Mouse (Mus musculus): ENCODE measurements around the gene Abracl.

Abracl gene

DNA sequence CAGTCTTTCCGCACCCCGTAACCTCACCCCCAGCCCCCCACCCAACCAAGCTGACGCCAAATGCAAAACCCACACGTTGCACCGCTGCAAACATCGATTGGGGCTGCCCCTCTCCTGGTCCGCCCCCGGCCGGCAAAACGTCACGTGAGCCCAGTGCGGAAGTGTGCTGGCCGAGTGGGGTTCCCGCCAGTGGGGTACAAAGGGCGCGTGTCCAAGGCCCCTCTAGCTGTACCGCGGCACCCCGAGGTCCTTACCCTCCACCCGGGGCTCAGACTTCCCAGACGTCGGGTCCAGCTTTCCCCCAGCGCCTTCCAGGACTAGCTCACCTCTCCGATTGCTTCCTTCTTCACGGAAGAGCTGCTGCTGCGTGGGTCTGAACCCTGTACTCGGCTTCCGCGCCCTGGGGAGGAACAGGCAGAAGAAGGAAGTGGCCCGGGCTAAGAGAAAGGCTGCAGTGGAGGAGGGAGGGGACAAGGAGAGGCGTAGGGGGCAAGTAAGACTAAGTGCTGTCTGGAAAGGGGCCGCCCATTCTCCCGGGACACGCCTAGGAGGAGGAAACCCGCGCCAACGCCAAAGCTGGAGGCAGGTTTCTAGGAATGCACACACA, at the start of gene Abracl:
TSS of gene Abracl (minus strand) at position 548 of the 607 bp plus-strand sequence.
- DNase-seq (ENCODE audit: low spot score in 2 of 2), result peak; percentile 55 to 60

- no peak for DNase-seq (ENCODE audit: low spot score in 2 of 2)
Measured at GRCm38 (mm10) chr10:18072871-18073270, 49.8 kb upstream of the Abracl start.

- DNase-seq (ENCODE audit: low spot score in 2 of 2), result no peak
Measured at GRCm38 (mm10) chr10:18070616-18071015, 47.5 kb upstream of the Abracl start.

DNA sequence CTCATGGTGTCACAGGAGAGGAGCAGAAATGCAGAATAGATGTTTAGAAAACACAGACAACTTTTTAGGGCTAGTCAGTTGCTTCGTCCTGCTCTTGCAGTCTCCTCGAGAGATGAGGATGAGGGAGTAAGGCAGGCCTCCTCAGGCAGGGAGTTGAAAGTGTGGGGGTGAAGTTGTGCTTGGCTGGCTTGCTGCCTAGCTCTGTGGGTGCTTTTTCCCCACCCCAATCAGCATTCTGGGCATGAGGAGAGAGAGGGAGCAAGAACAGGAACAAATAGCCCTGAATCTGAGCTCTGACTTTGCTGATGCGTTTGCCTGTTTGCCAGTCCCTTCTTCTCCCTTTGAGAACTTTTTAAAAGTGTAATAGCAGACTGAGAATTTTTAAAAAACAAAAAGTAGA, 47.1 kb upstream of the Abracl start:
- DNase-seq (ENCODE audit: low spot score in 2 of 2), result peak in 1 of 2 experiments; percentile 29

- no peak for DNase-seq (ENCODE audit: low spot score in 2 of 2)
Measured at GRCm38 (mm10) chr10:18069576-18069975, 46.5 kb upstream of the Abracl start.

GRCm38 (mm10) chr10:18068880-18069279, 45.8 kb upstream of the Abracl start:
- DNase-seq (ENCODE audit: low spot score in 2 of 2), result no peak

DNA sequence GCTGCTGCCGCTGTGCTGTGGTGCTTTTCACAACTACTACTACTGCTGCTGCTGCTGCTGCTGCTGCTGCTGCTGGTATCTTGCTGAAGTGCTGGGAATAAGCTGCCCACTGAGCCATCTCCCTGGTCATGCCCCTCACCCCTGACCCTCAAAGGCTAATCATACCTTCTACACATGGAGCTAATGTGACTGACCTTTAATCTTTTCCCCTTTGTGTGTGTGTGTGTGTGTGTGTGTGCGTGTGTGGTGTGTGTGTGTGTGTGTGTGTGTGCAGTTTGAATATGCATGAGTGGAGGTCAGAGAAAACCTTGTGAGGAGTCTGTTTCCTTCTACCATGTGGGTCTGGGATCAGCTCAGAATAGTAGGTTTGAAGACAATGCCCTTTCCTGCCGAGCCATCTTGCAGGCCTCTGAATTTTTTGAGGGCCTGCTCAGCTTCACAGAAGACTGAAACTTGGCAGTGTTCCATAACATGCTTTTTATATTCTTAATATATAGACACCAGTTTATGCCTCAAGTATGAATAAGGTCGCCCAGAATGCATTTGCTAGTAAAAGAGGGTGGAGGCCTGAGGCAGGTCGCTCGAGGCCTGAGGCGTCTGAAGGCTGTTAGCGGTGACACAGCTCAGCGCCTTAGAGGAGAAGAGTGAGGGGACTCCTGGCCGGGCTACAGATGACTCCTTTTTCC, 44.8 kb upstream of the Abracl start:
- no peak for DNase-seq (ENCODE audit: low spot score in 2 of 2)

GRCm38 (mm10) chr10:18066031-18066439, 42.9 kb upstream of the Abracl start:
- DNase-seq (ENCODE audit: low spot score in 2 of 2), result no peak

DNA sequence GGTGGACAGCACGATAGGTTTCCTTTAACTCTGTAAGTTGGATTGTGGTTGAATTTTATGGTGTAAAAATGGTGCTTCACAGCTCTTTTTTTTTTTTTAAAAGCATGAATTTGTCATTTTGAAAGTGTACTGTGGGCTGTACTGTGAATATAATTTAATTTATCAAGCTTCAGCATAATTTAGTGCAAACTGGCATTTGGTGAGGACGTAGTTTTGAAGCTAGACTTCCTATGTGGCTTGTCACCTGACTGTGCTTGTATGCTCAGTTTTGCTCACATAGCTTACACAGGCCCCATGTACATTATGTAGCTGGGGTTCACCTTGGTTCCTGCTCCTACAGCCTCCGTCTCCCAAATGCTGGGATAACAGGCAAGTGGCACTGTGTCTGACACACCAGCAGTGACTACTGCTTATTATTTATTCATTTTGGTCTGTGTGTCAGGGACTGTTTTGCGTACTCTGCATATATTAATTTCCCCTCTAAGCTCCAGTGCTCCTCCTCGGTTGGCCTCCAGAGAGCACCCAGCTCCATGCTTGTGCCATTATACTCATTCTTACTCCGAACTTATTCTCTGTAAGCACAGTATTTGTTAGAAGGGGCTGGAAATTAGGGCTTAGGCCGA, 41.6 kb upstream of the Abracl start:
- no peak for DNase-seq (ENCODE audit: low spot score in 2 of 2)

DNA sequence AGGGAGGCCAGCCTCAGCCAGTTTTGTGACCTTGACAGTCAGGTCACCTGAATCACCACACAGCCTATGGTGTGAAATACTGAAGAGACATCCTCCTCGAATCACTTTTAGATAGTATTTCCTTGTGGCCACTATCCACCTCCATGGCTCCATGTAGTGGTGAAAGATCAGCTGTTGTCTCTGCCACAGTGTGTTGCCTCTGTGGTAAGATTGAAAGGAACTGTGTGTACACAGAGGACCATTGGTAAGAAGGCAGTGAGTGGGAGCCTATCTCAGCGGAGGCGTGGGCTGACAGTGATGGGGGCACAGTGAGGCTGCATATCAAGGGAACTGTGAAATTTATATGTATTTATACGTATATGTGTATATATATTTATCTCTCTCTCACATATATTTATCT, 38.4 kb upstream of the Abracl start:
- no peak for DNase-seq (ENCODE audit: low spot score in 2 of 2)

- no peak for DNase-seq (ENCODE audit: low spot score in 2 of 2)
Measured at GRCm38 (mm10) chr10:18060778-18061177, 37.7 kb upstream of the Abracl start.

DNA sequence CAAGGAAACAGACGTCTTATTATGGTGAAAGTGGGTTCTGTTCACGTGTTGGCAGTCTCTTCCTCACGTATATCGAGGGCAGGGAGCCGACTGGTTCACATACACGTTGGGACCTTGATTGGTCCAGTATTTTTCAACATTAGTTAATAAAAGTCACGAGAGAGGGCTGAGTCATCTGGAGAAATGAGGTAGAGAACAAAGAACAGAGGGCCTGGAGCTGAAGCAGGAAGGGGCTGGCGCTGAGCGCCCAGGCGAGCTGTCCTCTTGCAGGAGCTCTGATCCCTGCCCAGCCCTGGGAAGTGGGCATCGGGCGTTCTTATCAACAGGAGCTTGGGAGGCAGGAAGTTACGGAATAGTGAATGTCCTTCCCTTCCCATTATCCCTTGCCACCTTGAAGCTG, 36.7 kb upstream of the Abracl start:
- DNase-seq (ENCODE audit: low spot score in 2 of 2), result no peak

- no peak for DNase-seq (ENCODE audit: low spot score in 2 of 2)
Measured at GRCm38 (mm10) chr10:18058681-18059338, 35.7 kb upstream of the Abracl start.

DNA sequence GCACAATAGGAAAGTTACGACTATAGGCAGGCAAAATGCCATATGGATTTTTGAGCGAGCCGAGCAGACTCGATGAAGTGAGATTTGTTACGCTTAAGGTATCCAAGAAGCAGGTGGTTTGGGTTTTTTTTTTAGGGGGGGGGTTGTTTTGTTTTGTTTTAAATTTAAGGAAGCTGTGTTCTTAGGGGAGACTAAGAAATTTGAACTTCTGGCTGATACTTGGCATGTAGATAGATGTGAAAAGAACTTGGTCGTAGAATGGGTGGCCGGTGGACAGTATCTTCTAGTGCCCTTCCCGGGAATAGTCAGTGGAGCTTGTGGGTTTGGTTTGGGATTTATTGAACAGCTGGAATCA, 33.3 kb upstream of the Abracl start:
- no peak for DNase-seq (ENCODE audit: low spot score in 2 of 2)

DNA sequence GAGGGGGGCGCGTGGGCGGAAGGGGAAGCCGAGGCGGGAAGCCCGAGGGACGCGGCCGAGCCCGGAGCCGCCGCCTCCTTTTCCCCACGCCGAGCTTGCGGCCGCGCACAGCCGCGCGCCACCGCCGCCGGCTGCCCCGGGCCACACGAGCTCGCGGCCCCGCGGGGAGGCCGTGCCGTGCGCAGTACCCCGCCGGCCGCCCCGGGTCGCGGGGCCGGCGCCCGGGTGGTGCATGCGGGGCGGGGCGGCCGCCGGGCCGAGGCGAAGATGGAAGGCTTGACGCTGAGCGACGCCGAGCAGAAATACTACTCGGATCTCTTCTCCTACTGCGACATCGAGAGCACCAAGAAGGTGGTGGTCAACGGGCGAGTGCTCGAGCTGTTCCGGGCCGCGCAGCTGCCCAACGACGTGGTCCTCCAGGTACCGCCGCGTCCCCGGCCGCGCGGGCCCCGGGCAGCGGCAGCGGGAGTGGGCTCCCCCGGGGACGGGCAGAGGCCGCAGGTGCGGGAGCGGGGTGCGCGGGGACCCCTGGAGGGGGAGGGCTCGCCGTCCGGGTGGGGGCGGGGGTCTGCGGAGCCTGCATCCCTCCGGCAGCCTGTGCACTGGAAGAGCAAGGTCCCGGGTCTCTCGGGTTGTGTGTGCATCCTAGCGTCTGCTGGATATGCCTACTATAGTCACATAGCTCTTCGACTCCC, 32.8 kb upstream of the Abracl start, which contains the start of gene Reps1:
TSS of gene Reps1 (plus strand) at position 166 of the 695 bp plus-strand sequence.
- DNase-seq (ENCODE audit: low spot score in 2 of 2), result peak in 1 of 2 experiments; percentile 42

DNA sequence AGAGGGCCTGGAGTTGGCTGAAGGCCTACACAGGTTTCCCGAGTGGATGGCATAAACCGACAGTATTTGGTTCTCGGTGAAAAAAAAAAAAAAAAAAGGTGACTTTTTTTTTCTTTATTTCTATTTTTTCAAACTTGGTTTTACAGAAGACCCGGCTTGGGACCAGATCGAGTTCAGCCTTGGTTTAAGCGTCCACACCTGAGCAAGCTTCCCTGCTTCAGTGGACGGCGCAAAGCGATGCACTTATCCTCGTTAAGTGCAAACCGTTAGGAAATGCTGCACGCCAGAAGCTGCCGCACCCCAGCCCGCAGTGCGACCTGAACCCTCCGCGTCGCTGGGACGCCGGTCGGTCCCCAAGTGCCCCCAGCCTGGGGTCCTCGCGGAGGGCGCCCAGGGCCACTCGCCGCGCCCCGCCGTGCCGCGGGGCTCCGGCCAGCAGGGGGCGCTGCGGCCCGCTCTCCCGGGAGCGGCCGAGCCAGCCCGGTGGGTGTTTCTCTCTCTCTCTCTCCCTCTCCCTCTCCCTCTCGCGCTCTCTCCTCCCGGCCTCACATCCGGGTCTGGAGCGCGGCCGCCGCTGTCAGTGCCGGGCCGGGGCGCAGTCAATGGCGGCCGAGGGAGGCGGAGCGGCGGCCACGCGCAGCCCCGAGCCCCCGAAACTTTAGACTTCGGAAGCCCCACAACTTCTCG, 32.1 kb upstream of the Abracl start:
- peak; percentile 78 to 84 for DNase-seq (ENCODE audit: low spot score in 2 of 2)

- no peak for DNase-seq (ENCODE audit: low spot score in 2 of 2)
Measured at GRCm38 (mm10) chr10:18047380-18048146, 24.5 kb upstream of the Abracl start.

- DNase-seq (ENCODE audit: low spot score in 2 of 2), result no peak
Measured at GRCm38 (mm10) chr10:18046380-18046779, 23.3 kb upstream of the Abracl start.

DNA sequence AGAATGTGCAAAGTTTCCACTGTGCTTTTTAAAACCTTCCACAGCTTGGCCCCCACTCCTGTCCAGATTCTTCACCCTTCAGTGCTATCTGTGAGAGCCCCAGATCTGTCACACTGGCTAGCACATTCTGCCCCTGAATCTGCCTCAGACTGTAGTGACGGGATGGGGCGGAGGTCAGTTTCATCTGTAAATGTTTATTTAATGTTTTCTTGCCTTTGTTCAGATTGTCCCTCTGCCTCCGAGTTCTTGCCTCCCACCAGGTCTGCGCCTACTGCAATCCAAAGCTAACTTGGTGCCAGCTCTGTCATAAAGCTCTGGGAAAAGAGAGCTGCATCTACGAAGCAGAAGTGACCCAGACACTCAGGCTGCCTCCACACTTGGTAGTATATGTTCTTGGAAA, 13.8 kb upstream of the Abracl start:
- no peak for DNase-seq (ENCODE audit: low spot score in 2 of 2)

- DNase-seq (ENCODE audit: low spot score in 2 of 2), result no peak
Measured at GRCm38 (mm10) chr10:18034408-18034807, 11.3 kb upstream of the Abracl start.

DNA sequence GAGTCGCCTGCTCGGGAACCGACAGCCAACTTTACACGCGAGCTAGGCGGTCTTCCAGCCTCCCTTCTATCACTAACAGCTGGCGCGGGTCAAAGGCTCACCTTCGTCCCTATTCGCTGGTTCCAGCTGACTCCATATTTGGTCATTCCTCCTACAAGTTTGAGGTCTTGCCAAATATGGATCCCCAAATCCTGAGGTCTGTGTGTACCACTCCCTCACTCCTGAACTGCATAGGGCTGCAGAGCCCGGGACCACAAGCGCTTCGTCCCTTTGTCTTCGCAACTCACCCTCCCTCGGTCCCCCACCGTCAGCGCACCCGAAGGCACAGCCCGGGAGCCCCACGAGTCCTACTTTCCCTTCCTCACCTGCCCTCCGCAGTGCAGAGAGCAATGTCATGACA, 776 bp downstream of the Abracl start:
- peak; percentile 36 to 44 for DNase-seq (ENCODE audit: low spot score in 2 of 2)

Measured in frontal cortex, postnatal 10 days (tissue).